Mouse (Mus musculus) heart, adult 2 months (tissue): ENCODE measurements at regions not wholly inside any gene's neighbourhood (a gene's known extent, or its start where the extent isn't known, plus 50 kb on each side); places are given as distances from the start of the nearest gene placed in this dataset.

ENCODE experiments used
- DNase-seq, 2 experiments: peaks; one replicate each; pipeline ENCODE4 v3.0.0; 2021
- H3K27ac ChIP-seq: fragments of 200-600 bp; 2 replicates; pipeline ENCODE4 v1.8.1; 2022
- H3K27me3 ChIP-seq: fragments of 200-500 bp; 2 replicates; pipeline ENCODE4 v1.6.1; 2012; ENCODE audit warnings: mild to moderate bottlenecking, low read length, inconsistent platforms, mixed read lengths; ENCODE audit not compliant: control insufficient read depth, insufficient read depth
- H3K36me3 ChIP-seq: fragments of 200-500 bp; 2 replicates; pipeline ENCODE4 v1.6.1; 2012; ENCODE audit warnings: low read length, inconsistent platforms; ENCODE audit not compliant: control insufficient read depth, insufficient read depth
- H3K4me1 ChIP-seq: fragments of 200-500 bp; 2 replicates; pipeline ENCODE4 v1.6.1; 2011; ENCODE audit warnings: low read length; ENCODE audit not compliant: control insufficient read depth, insufficient read depth
- H3K4me3 ChIP-seq: fragments of 200-600 bp; 2 replicates; pipeline ENCODE4 v1.8.1; 2022
- H3K79me2 ChIP-seq: fragments of 200-500 bp; replicated peaks from 2 replicates; pipeline ENCODE4 v1.6.1; 2012; ENCODE audit warnings: mild to moderate bottlenecking, inconsistent platforms, low read length, moderate library complexity, mixed read lengths; ENCODE audit not compliant: control insufficient read depth, insufficient read depth
- H3K9ac ChIP-seq: fragments of 200-500 bp; 2 replicates; pipeline ENCODE4 v1.6.1; 2012; ENCODE audit warnings: low read depth, mild to moderate bottlenecking, control low read depth, inconsistent platforms, low read length, mixed read lengths
- CTCF ChIP-seq: fragments of 200-600 bp; IDR thresholded peaks from 2 replicates; pipeline ENCODE4 v1.8.1; 2022; ENCODE audit warnings: antibody characterized with exemption, mild to moderate bottlenecking, moderate library complexity
- EP300 ChIP-seq: fragments of 200-500 bp; IDR thresholded peaks from 2 replicates; pipeline ENCODE4 v1.6.1; 2011; ENCODE audit warnings: low read depth, low read length, control low read depth; ENCODE audit not compliant: insufficient read depth
- POLR2A ChIP-seq: fragments of 200-500 bp; IDR thresholded peaks from 2 replicates; pipeline ENCODE4 v1.6.1; 2011; ENCODE audit warnings: mild to moderate bottlenecking, low read depth, low read length, control low read depth; ENCODE audit not compliant: insufficient read depth
- WGBS: fragments of 180-500 bp; shearing (Covaris S2); methylation state at CpG from one replicate; pipeline ENCODE4 v1.1.7; 2018; 5-methylcytosine and 5-hydroxymethylcytosine counted together
- intact Hi-C: fragments of 180-260 bp; cut with DNase I; formaldehyde crosslinking; loops from one replicate; pipeline ENCODE4 v1.15.1; 2025

GRCm38 (mm10) chr13:97385531-97385930 is 144.6 kb downstream of the Enc1 start:
- H3K27ac ChIP-seq: no peak overlapping the region
- no peaks in the 10 kb centered on the region for H3K79me2 ChIP-seq
- no peak for DNase-seq
- H3K4me1 ChIP-seq: peaks cover 2% of the 10 kb centered on the region
- H3K27me3 ChIP-seq: no peaks in the 10 kb centered on the region; the same call in 1 of the 2 replicates
- whole genome bisulfite sequencing: 96% methylated on average over 8 of the region's 8 CpGs
- TF ChIP-seq POLR2A (no peak), CTCF (no peak), EP300 (no peak)
- no peak overlapping the region for H3K9ac ChIP-seq
- no peaks in the 10 kb centered on the region for H3K36me3 ChIP-seq
- H3K4me3 ChIP-seq: no peak overlapping the region
- intact Hi-C loops: no loop called here

GRCm38 (mm10) chr13:97384091-97384777 is 143.3 kb downstream of the Enc1 start:
- no peak overlapping the region for H3K27ac ChIP-seq
- TF ChIP-seq CTCF (no peak), EP300 (no peak), POLR2A (no peak)
- H3K4me3 ChIP-seq: no peak overlapping the region
- no peaks in the 10 kb centered on the region for H3K36me3 ChIP-seq
- no peaks in the 10 kb centered on the region for H3K27me3 ChIP-seq
- intact Hi-C loops: no loop called here
- no peaks in the 10 kb centered on the region; the same call in 1 of the 2 replicates for H3K4me1 ChIP-seq
- no peaks in the 10 kb centered on the region for H3K79me2 ChIP-seq
- 55% methylated on average over 16 of the region's 16 CpGs for WGBS
- no peak overlapping the region for H3K9ac ChIP-seq
- no peak for DNase-seq

- DNase-seq: no peak
- no peaks in the 10 kb centered on the region for H3K36me3 ChIP-seq
- intact Hi-C loops: no loop called here
- TF ChIP-seq POLR2A: no peak
- no peak for TF ChIP-seq CTCF
- no peak for TF ChIP-seq EP300
- no peaks in the 10 kb centered on the region for H3K79me2 ChIP-seq
- no peaks in the 10 kb centered on the region for H3K27me3 ChIP-seq
- no peak overlapping the region for H3K27ac ChIP-seq
- no peak overlapping the region for H3K4me3 ChIP-seq
- 61% methylated on average over 4 of the region's 4 CpGs for WGBS
- no peak overlapping the region for H3K9ac ChIP-seq
- no peaks in the 10 kb centered on the region; the same call in 1 of the 2 replicates for H3K4me1 ChIP-seq
These were observed 142.4 kb downstream of the Enc1 start for GRCm38 (mm10) chr13:97383351-97383750.

- no peak overlapping the region for H3K9ac ChIP-seq
- H3K27ac ChIP-seq: no peak overlapping the region
- TF ChIP-seq CTCF (no peak), EP300 (no peak), POLR2A (no peak)
- H3K79me2 ChIP-seq: no peaks in the 10 kb centered on the region
- WGBS: 83% methylated on average over 11 of the region's 11 CpGs
- intact Hi-C loops: no loop called here
- DNase-seq: no peak
- no peaks in the 10 kb centered on the region for H3K36me3 ChIP-seq
- no peak overlapping the region for H3K4me3 ChIP-seq
- H3K4me1 ChIP-seq: no peaks in the 10 kb centered on the region; the same call in 1 of the 2 replicates
- H3K27me3 ChIP-seq: no peaks in the 10 kb centered on the region
These were observed 139.5 kb downstream of the Enc1 start for GRCm38 (mm10) chr13:97380366-97380765.

GRCm38 (mm10) chr13:97376232-97376523 is 135.3 kb downstream of the Enc1 start:
- Histone ChIP-seq H3K36me3 (no peaks in the 10 kb centered on the region), H3K27ac (no peak overlapping the region), H3K4me1 (no peaks in the 10 kb centered on the region), H3K4me3 (no peak overlapping the region), H3K9ac (no peak overlapping the region), H3K79me2 (no peaks in the 10 kb centered on the region), H3K27me3 (no peaks in the 10 kb centered on the region)
- WGBS: 81% methylated on average over 6 of the region's 6 CpGs
- TF ChIP-seq POLR2A (no peak), EP300 (no peak), CTCF (no peak)
- intact Hi-C loops: no loop called here
- DNase-seq: no peak

- WGBS: 74% methylated on average over 14 of the region's 14 CpGs
- DNase-seq: no peak
- Histone ChIP-seq H3K4me1 (no peaks in the 10 kb centered on the region), H3K79me2 (no peaks in the 10 kb centered on the region), H3K9ac (no peak overlapping the region), H3K27ac (no peak overlapping the region), H3K4me3 (no peak overlapping the region), H3K36me3 (no peaks in the 10 kb centered on the region), H3K27me3 (no peaks in the 10 kb centered on the region)
- TF ChIP-seq EP300 (no peak), CTCF (no peak), POLR2A (no peak)
- intact Hi-C loops: no loop called here
These were observed 134.8 kb downstream of the Enc1 start for GRCm38 (mm10) chr13:97375501-97376231.
